8 mouse cellular contexts compared by ENCODE assay signal in genomic region chr16:87245933-87246791, GRCm38 (mm10).
DNase-seq lines count a peak whose midpoint lies in the region; ATAC-seq and TF ChIP-seq lines count a peak whose summit lies in the region.

No protein-coding gene starts in this region.

- WGBS in forebrain, embryonic 12.5 days: 62% methylated on average over 26 of the region's 26 CpGs
- WGBS in heart, embryonic 15.5 days: 31% methylated on average over 26 of the region's 26 CpGs
- 38% methylated on average over 26 of the region's 26 CpGs for WGBS in stomach, postnatal 0 days

- H3K79me3 ChIP-seq in C2C12 (ENCODE audit: low read depth): no peaks in the 10 kb centered on the region

- H3ac ChIP-seq in C2C12 (ENCODE audit: control insufficient read depth, insufficient read length, low read depth): peak overlapping the region; percentile 57

- H3K27ac ChIP-seq in forebrain, embryonic 12.5 days: no peak overlapping the region
- peak overlapping the region; percentile 77 for H3K27ac ChIP-seq in heart, embryonic 15.5 days
- H3K27ac ChIP-seq in stomach, postnatal 0 days (replicated peaks): peak overlapping the region; percentile 56

- no peaks in the 10 kb centered on the region for H3K79me2 ChIP-seq in C2C12 (ENCODE audit: control insufficient read depth, insufficient read depth)

- no peaks in the 10 kb centered on the region for H3K9me3 ChIP-seq in forebrain, embryonic 12.5 days
- H3K9me3 ChIP-seq in heart, embryonic 15.5 days (replicated peaks): no peaks in the 10 kb centered on the region
- H3K9me3 ChIP-seq in stomach, postnatal 0 days (ENCODE audit: control insufficient read depth, low read length): no peaks in the 10 kb centered on the region

- TF ChIP-seq CTCF in C2C12 (IDR thresholded peaks at IDR 0.05; ENCODE audit: control insufficient read depth, insufficient read depth, insufficient read length): peak; percentile 74
- peak; percentile 86 for TF ChIP-seq CTCF in stomach, postnatal 0 days (IDR thresholded peaks at IDR 0.05; ENCODE audit: low read depth)

- H3K36me3 ChIP-seq in C2C12 (ENCODE audit: control insufficient read depth, insufficient read depth): no peaks in the 10 kb centered on the region
- H3K36me3 ChIP-seq in forebrain, embryonic 12.5 days (replicated peaks): no peaks in the 10 kb centered on the region
- no peaks in the 10 kb centered on the region for H3K36me3 ChIP-seq in heart, embryonic 15.5 days
- H3K36me3 ChIP-seq in stomach, postnatal 0 days (ENCODE audit: control insufficient read depth, insufficient read depth, low read length): no peaks in the 10 kb centered on the region

- no peak overlapping the region for H3K9ac ChIP-seq in forebrain, embryonic 12.5 days
- peak overlapping the region; percentile 49; the same call in 1 of the 2 replicates for H3K9ac ChIP-seq in heart, embryonic 15.5 days
- H3K9ac ChIP-seq in stomach, postnatal 0 days (ENCODE audit: low read length): peak overlapping the region; percentile 41

- TF ChIP-seq EP300 in stomach, postnatal 0 days (optimal IDR thresholded peaks at IDR 0.05): no peak

- no peaks in the 10 kb centered on the region for H3K4me1 ChIP-seq in forebrain, embryonic 12.5 days
- H3K4me1 ChIP-seq in heart, embryonic 15.5 days (replicated peaks): peaks cover 30% of the 10 kb centered on the region
- H3K4me1 ChIP-seq in stomach, postnatal 0 days (replicated peaks; ENCODE audit: control insufficient read depth, insufficient read depth): no peaks in the 10 kb centered on the region

- no peak overlapping the region for H3K4me3 ChIP-seq in C2C12 (ENCODE audit: insufficient read depth, poor library complexity, severe bottlenecking)
- no peak overlapping the region for H3K4me3 ChIP-seq in forebrain, embryonic 12.5 days (replicated peaks)
- peak overlapping the region; percentile 47 for H3K4me3 ChIP-seq in heart, embryonic 15.5 days
- peak overlapping the region; percentile 12; the same call in 1 of the 2 replicates for H3K4me3 ChIP-seq in stomach, postnatal 0 days (ENCODE audit: low read depth, low read length)

- H3K4me2 ChIP-seq in forebrain, embryonic 12.5 days: no peak overlapping the region
- peak overlapping the region; percentile 59 for H3K4me2 ChIP-seq in heart, embryonic 15.5 days
- peak overlapping the region; percentile 44 for H3K4me2 ChIP-seq in stomach, postnatal 0 days (replicated peaks; ENCODE audit: low read depth)

- DNase-seq in ZHBTc4 (ENCODE audit: low read depth, low spot score) (peak; percentile 68), MN1 (ENCODE audit: low spot score) (no peak)
- peak; percentile 75 to 79 for DNase-seq in kidney, postnatal 25 days
- DNase-seq in lung, postnatal 36 days: peak; percentile 73
- peak; percentile 43 for DNase-seq in stomach, postnatal 0 days (ENCODE audit: low spot score)

- peak; percentile 54; the same call in 1 of the 2 replicates for ATAC-seq in forebrain, embryonic 12.5 days (ENCODE audit: low FRiP score)
- ATAC-seq in heart, embryonic 15.5 days (replicated peaks; ENCODE audit: insufficient number of reproducible peaks, insufficient read depth, low FRiP score, low read depth): peak; percentile 86
- ATAC-seq in stomach, postnatal 0 days (ENCODE audit: low FRiP score, low TSS enrichment): peak; percentile 81

- no peaks in the 10 kb centered on the region for H3K27me3 ChIP-seq in C2C12 (ENCODE audit: control insufficient read depth, insufficient read depth, insufficient read length)
- no peaks in the 10 kb centered on the region for H3K27me3 ChIP-seq in forebrain, embryonic 12.5 days
- no peaks in the 10 kb centered on the region for H3K27me3 ChIP-seq in heart, embryonic 15.5 days
- H3K27me3 ChIP-seq in stomach, postnatal 0 days (ENCODE audit: control insufficient read depth, insufficient read depth, low read length): no peaks in the 10 kb centered on the region

TF ChIP-seq in C2C12, 6 proteins besides CTCF, POLR2A, EP300 and RAD21:
- no peak for TF ChIP-seq MAX (IDR thresholded peaks at IDR 0.05)
- TF ChIP-seq FOSL1 (IDR thresholded peaks at IDR 0.05; ENCODE audit: insufficient read depth, low read length, poor library complexity, severe bottlenecking): no peak
- TF ChIP-seq MYOD1 (IDR thresholded peaks at IDR 0.05; ENCODE audit: control insufficient read depth, insufficient read length, low read depth): no peak
- TF ChIP-seq MYOG (IDR thresholded peaks at IDR 0.05; ENCODE audit: control insufficient read depth, extremely low read depth, insufficient read length): no peak
- TF ChIP-seq USF1 (IDR thresholded peaks at IDR 0.05; ENCODE audit: low read depth): no peak
- TF ChIP-seq CEBPB (IDR thresholded peaks at IDR 0.05; ENCODE audit: low read depth): no peak
TF ChIP-seq in C2C12: peak in this region for 0.

Comparison
In these comparisons a context has a peak if more than half of its experiments do, and no peak if none do; other contexts are left out.
1. H3K4me3 ChIP-seq: peak in heart, embryonic 15.5 days (single experiment) and stomach, postnatal 0 days (single experiment); none in C2C12 (single experiment) and forebrain, embryonic 12.5 days (single experiment).
2. Peak in every context shown above with its lines, with median percentiles within 50 percentile points of each other: ATAC-seq.